Mouse (Mus musculus): ENCODE data around the gene Tnks2.

DNA sequence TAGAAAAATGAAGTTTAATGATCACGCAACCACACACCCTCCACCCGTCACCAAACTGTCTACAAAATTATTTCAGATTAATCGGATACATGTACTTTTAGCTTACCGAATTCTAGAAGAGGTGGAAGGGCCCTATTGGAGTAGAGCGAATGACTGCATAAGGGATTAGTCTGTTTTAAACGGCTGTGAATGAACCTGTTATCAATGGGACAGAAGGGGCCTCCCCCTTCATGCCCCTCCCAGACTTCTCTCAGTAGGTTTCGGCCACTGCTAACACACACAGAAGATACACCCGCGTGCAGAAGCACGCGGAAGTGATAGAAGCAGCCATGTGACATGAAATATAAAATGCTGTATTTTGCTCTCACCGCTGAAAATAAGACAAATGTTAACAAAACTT, 85.4 kb downstream of the Tnks2 start, which contains the start of gene Fgfbp3:
- TF ChIP-seq CTCF (IDR thresholded peaks at IDR 0.05; ENCODE audit: borderline replicate concordance, control insufficient read depth, extremely low read depth, insufficient read depth, low read length, poor library complexity) (no peak), POLR2A (IDR thresholded peaks at IDR 0.05; ENCODE audit: control insufficient read depth, extremely low read depth, insufficient read depth, low read length, poor library complexity) (no peak)

Measured in thymus, adult 2 months (tissue).